ENCODE assay signal across 24 mouse cellular contexts in the genomic region with DNA sequence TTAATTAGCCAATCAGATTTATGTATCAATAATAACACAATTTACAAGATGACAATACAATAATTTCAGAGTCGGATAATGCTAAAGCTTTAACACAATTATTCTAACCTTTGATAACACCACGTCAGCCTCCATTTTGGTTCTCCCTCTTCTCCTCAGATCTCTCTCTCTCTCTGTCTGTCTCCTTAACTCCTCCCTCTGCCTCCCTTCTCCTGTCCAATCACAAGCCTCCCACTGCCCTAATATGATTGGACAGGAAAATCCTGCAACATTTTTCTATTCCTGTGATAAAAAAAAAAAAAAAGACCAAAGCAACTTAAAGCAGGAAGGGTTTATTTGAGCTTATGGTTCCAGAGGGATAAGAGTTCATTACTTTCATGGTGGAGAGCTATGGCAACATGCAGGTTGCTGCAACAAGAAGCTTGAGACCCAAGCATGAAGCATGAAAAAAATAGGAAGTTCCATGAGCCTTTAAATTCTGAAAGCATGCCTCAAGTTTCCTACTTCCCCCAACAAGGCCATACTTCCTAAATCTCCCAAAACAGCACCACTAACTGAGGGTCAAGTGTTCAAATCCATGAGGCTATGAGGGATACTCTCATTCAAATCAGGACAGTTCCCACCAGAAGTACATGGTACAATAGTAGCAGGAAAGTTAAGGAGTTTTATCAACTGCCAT. TPM values are rescaled to one million over a fixed set of nuclear protein-coding genes. Genes with fewer than 3 reads are reported as not detected.
DNase-seq lines count a peak whose midpoint lies in the region; ATAC-seq and TF ChIP-seq lines count a peak whose summit lies in the region.
"Had no signal": no experiment of that assay in that cellular context is flagged by ENCODE, and none has a peak within 500 bp of the region (broad histone marks: within the 10 kb centered on the region; RNA-seq: fewer than 3 reads in every experiment).

No protein-coding gene starts in this region.

- TF ChIP-seq EP300 in ES-Bruce4 (IDR thresholded peaks at IDR 0.05; ENCODE audit: insufficient read depth, low read depth, low read length), result no peak
- no peak for TF ChIP-seq EP300 in MEL (IDR thresholded peaks at IDR 0.05; ENCODE audit: low read depth in 1 of 2, low read length in 2 of 2)

- no peaks in the 10 kb centered on the region for H3K27me3 ChIP-seq in ES-Bruce4 (ENCODE audit: control insufficient read depth, insufficient read depth, low read length, poor library complexity, severe bottlenecking)
- H3K27me3 ChIP-seq in MEL (ENCODE audit: control insufficient read depth in 1 of 2, insufficient read depth in 2 of 2, low read length in 2 of 2), result no peaks in the 10 kb centered on the region; a peak in 1 of 4 replicates
- H3K27me3 ChIP-seq: CH12.LX; embryonic facial prominence, embryonic 15.5 days; forebrain, embryonic 12.5 days; forebrain, embryonic 15.5 days; hindbrain, embryonic 12.5 days; hindbrain, embryonic 15.5 days had no signal

- H3K4me3 ChIP-seq in ES-Bruce4 (ENCODE audit: low read depth, low read length), result peak overlapping the region; percentile 62
- no peak overlapping the region for H3K4me3 ChIP-seq in MEL (ENCODE audit: control insufficient read depth in 1 of 2, insufficient read depth in 1 of 2, low read depth in 2 of 2, low read length in 2 of 2)
- H3K4me3 ChIP-seq: embryonic facial prominence, embryonic 12.5 days; embryonic facial prominence, embryonic 15.5 days; forebrain, embryonic 12.5 days; forebrain, embryonic 15.5 days; hindbrain, embryonic 12.5 days; hindbrain, embryonic 15.5 days had no signal

- no peak for TF ChIP-seq RAD21 in MEL (IDR thresholded peaks at IDR 0.05; ENCODE audit: low read depth, low read length)

- H3K27ac ChIP-seq in ES-Bruce4 (ENCODE audit: insufficient read depth, low read length), result no peak overlapping the region
- H3K27ac ChIP-seq in MEL (ENCODE audit: control insufficient read depth, low read depth, low read length), result no peak overlapping the region
- H3K27ac ChIP-seq: embryonic facial prominence, embryonic 12.5 days; embryonic facial prominence, embryonic 15.5 days; forebrain, embryonic 12.5 days; forebrain, embryonic 15.5 days; hindbrain, embryonic 12.5 days; hindbrain, embryonic 15.5 days had no signal

- H3K9me3 ChIP-seq in ES-Bruce4 (replicated peaks; ENCODE audit: control insufficient read depth, insufficient read depth, low read length, poor library complexity, severe bottlenecking) (no peaks in the 10 kb centered on the region), MEL (replicated peaks; ENCODE audit: insufficient read depth, low read length) (no peaks in the 10 kb centered on the region)
- H3K9me3 ChIP-seq: embryonic facial prominence, embryonic 15.5 days; forebrain, embryonic 15.5 days; hindbrain, embryonic 12.5 days; hindbrain, embryonic 15.5 days had no signal

- TF ChIP-seq CTCF in ES-Bruce4 (IDR thresholded peaks at IDR 0.05; ENCODE audit: low read depth, low read length), result no peak
- TF ChIP-seq CTCF in MEL (IDR thresholded peaks at IDR 0.05 in 2 of 3, conservative IDR thresholded peaks at IDR 0.05 in 1 of 3; ENCODE audit: control insufficient read depth in 1 of 3, insufficient read depth in 1 of 3, low read depth in 2 of 3, low read length in 3 of 3, poor library complexity in 1 of 3, severe bottlenecking in 1 of 3), result no peak

- H3K4me1 ChIP-seq in ES-Bruce4 (ENCODE audit: control insufficient read depth, insufficient read depth, low read length) (peaks cover 2% of the 10 kb centered on the region), MEL (ENCODE audit: control insufficient read depth in 1 of 2, insufficient read depth in 2 of 2, low read length in 2 of 2) (peaks cover 0 to 2% of the 10 kb centered on the region in 2 experiments; a peak in 1 of 4 replicates)
- H3K4me1 ChIP-seq: embryonic facial prominence, embryonic 12.5 days; forebrain, embryonic 12.5 days; forebrain, embryonic 15.5 days; hindbrain, embryonic 12.5 days; hindbrain, embryonic 15.5 days had no signal

- peak; percentile 62 for ATAC-seq in megakaryocyte, adult 5-6 weeks (ENCODE audit: poor library complexity, severe bottlenecking)
- ATAC-seq: forebrain, embryonic 15.5 days; intestine, postnatal 0 days had no signal

- TF ChIP-seq POLR2A in ES-Bruce4 (IDR thresholded peaks at IDR 0.05; ENCODE audit: insufficient read depth, low read length), result no peak
- TF ChIP-seq POLR2A in MEL (IDR thresholded peaks at IDR 0.05; ENCODE audit: control insufficient read depth in 1 of 2, insufficient read depth in 1 of 2, low read depth in 1 of 2, low read length in 2 of 2, poor library complexity in 1 of 2), result no peak

- DNase-seq in MEL (ENCODE audit: low read depth, low spot score), result peak; percentile 32
- DNase-seq in ZHBTc4 (ENCODE audit: low read depth, low spot score), result peak; percentile 83
- DNase-seq in embryo, embryonic 10 days (ENCODE audit: low spot score), result no peak
- DNase-seq in thymus, postnatal 4 days, result no peak
- DNase-seq in lung, postnatal 36 days, result no peak
- DNase-seq in right cerebral cortex, postnatal 25 days, result no peak
- DNase-seq: adrenal gland, postnatal 14 days; B cell, adult 2 months; cerebellum, adult 11 months; cerebellum, adult 8-10 months; cerebellum, postnatal 10 days; cerebellum, postnatal 36 days; gastrocnemius, postnatal 25 days; kidney, adult 2 months had no signal

- H3K79me2 ChIP-seq in MEL (ENCODE audit: control insufficient read depth, insufficient read depth, low read length, poor library complexity), result no peaks in the 10 kb centered on the region

- no peaks in the 10 kb centered on the region; the same call in none of the 2 replicates for H3K36me3 ChIP-seq in ES-Bruce4 (ENCODE audit: control insufficient read depth, insufficient read depth, low read length, poor library complexity, severe bottlenecking)
- no peaks in the 10 kb centered on the region for H3K36me3 ChIP-seq in MEL (ENCODE audit: control insufficient read depth in 1 of 2, insufficient read depth in 2 of 2, low read length in 2 of 2)
- H3K36me3 ChIP-seq: embryonic facial prominence, embryonic 12.5 days; embryonic facial prominence, embryonic 15.5 days; forebrain, embryonic 12.5 days; forebrain, embryonic 15.5 days; hindbrain, embryonic 12.5 days; hindbrain, embryonic 15.5 days had no signal

- peak overlapping the region; percentile 100 for H3K9ac ChIP-seq in ES-Bruce4 (ENCODE audit: low read depth, poor library complexity, severe bottlenecking)
- H3K9ac ChIP-seq in MEL (ENCODE audit: control insufficient read depth, low read depth, low read length, poor library complexity, severe bottlenecking), result no peak overlapping the region
- H3K9ac ChIP-seq: embryonic facial prominence, embryonic 12.5 days; embryonic facial prominence, embryonic 15.5 days; forebrain, embryonic 12.5 days; forebrain, embryonic 15.5 days; hindbrain, embryonic 12.5 days; hindbrain, embryonic 15.5 days had no signal

TF ChIP-seq in MEL, 35 proteins besides CTCF, POLR2A, EP300 and RAD21:
- TF ChIP-seq ZNF384 (IDR thresholded peaks at IDR 0.05; ENCODE audit: low read depth, low read length), result peak; percentile 29; the same call in 1 of the 2 replicates
- TF ChIP-seq MEF2A (IDR thresholded peaks at IDR 0.05; ENCODE audit: extremely low read depth, insufficient replicate concordance, low read depth, low read length, poor library complexity, severe bottlenecking), result no peak
- TF ChIP-seq MAFK (IDR thresholded peaks at IDR 0.05; ENCODE audit: borderline replicate concordance, low read depth, low read length), result no peak

RNA-seq across cellular contexts. Expression of a gene that starts 27.1 kb away (rescaled TPM):
- polyA plus RNA-seq in ES-Bruce4 (2011; ENCODE audit: insufficient read depth, insufficient read length, low read depth, missing spikeins), result 179 and 201 TPM in 2 replicates
- total RNA-seq in MEL (2012; rRNA removed), result 98.8 and 116 TPM in 2 replicates
- polyA plus RNA-seq in MEL (2012; ENCODE audit: insufficient read depth in 1 of 2, insufficient read length in 2 of 2, low read depth in 1 of 2, low replicate concordance in 2 of 2, missing spikeins in 1 of 2), result 100 to 1,000 TPM; 134 to 150 TPM
- 23.4 and 26.5 TPM in 2 replicates for total RNA-seq in megakaryocyte, adult 5-6 weeks (2015)
- 17.7 and 20.4 TPM in 2 replicates for total RNA-seq in megakaryocyte, adult 5-6 weeks (2017)

Comparison
In these comparisons a context has a peak if more than half of its experiments do, and no peak if none do; other contexts are left out.
1. DNase-seq: peak in MEL (single experiment) and ZHBTc4 (single experiment); none in embryo, embryonic 10 days (single experiment), thymus, postnatal 4 days (single experiment), lung, postnatal 36 days (single experiment) and right cerebral cortex, postnatal 25 days (single experiment).